Mouse (Mus musculus): ENCODE measurements around the gene Emx2. TPM values are rescaled to one million over a fixed set of nuclear protein-coding genes. Genes with fewer than 3 reads are reported as not detected.

Gene Emx2
- polyA plus RNA-seq, 1 experiment from 2014 or later, result not detected

- peak overlapping the region; percentile 53 for H3K4me2 ChIP-seq (replicated peaks; ENCODE audit: low read depth)
- no peaks in the 10 kb centered on the region for H3K9me3 ChIP-seq (ENCODE audit: control insufficient read depth)
- 1% methylated on average over 35 of the region's 35 CpGs for WGBS
- peak overlapping the region; percentile 29 for H3K4me3 ChIP-seq (ENCODE audit: low read depth, low read length)
- TF ChIP-seq CTCF (IDR thresholded peaks at IDR 0.05; ENCODE audit: low read depth), result peak; percentile 45
- no peak for ATAC-seq
- peaks cover 89% of the 10 kb centered on the region for H3K27me3 ChIP-seq (replicated peaks; ENCODE audit: control insufficient read depth, insufficient read depth, low read length)
- no peak overlapping the region for H3K27ac ChIP-seq (ENCODE audit: low read depth, low read length)
- no peak overlapping the region for H3K9ac ChIP-seq (ENCODE audit: low read depth, low read length)
- H3K36me3 ChIP-seq (ENCODE audit: control insufficient read depth, insufficient read depth), result no peaks in the 10 kb centered on the region
- H3K4me1 ChIP-seq (replicated peaks; ENCODE audit: control insufficient read depth, insufficient read depth, low read length), result no peaks in the 10 kb centered on the region
These were observed 11.1 kb downstream of the Emx2 start for GRCm38 (mm10) chr19:59469035-59469949.

- Histone ChIP-seq H3K27ac (ENCODE audit: low read depth, low read length) (no peak overlapping the region), H3K4me1 (replicated peaks; ENCODE audit: control insufficient read depth, insufficient read depth, low read length) (no peaks in the 10 kb centered on the region), H3K4me3 (ENCODE audit: low read depth, low read length) (no peak overlapping the region), H3K4me2 (replicated peaks; ENCODE audit: low read depth) (no peak overlapping the region), H3K9ac (ENCODE audit: low read depth, low read length) (no peak overlapping the region), H3K36me3 (ENCODE audit: control insufficient read depth, insufficient read depth) (no peaks in the 10 kb centered on the region), H3K27me3 (replicated peaks; ENCODE audit: control insufficient read depth, insufficient read depth, low read length) (peaks cover 81% of the 10 kb centered on the region), H3K9me3 (ENCODE audit: control insufficient read depth) (no peaks in the 10 kb centered on the region)
- 13% methylated on average over 11 of the region's 11 CpGs for WGBS
- TF ChIP-seq CTCF (IDR thresholded peaks at IDR 0.05; ENCODE audit: low read depth), result no peak
- no peak for ATAC-seq
These were observed 12.0 kb downstream of the Emx2 start for GRCm38 (mm10) chr19:59470074-59470630.

GRCm38 (mm10) chr19:59470913-59471312, 12.7 kb downstream of the Emx2 start:
- H3K36me3 ChIP-seq (ENCODE audit: control insufficient read depth, insufficient read depth), result no peaks in the 10 kb centered on the region
- WGBS, result under 1% methylated on average over 13 of the region's 13 CpGs
- no peak overlapping the region for H3K27ac ChIP-seq (ENCODE audit: low read depth, low read length)
- H3K9ac ChIP-seq (ENCODE audit: low read depth, low read length), result no peak overlapping the region
- no peak overlapping the region for H3K4me3 ChIP-seq (ENCODE audit: low read depth, low read length)
- H3K9me3 ChIP-seq (ENCODE audit: control insufficient read depth), result no peaks in the 10 kb centered on the region
- no peaks in the 10 kb centered on the region for H3K4me1 ChIP-seq (replicated peaks; ENCODE audit: control insufficient read depth, insufficient read depth, low read length)
- no peak overlapping the region for H3K4me2 ChIP-seq (replicated peaks; ENCODE audit: low read depth)
- peaks cover 73% of the 10 kb centered on the region for H3K27me3 ChIP-seq (replicated peaks; ENCODE audit: control insufficient read depth, insufficient read depth, low read length)
- TF ChIP-seq CTCF (IDR thresholded peaks at IDR 0.05; ENCODE audit: low read depth), result no peak
- ATAC-seq, result no peak

- no peak for ATAC-seq
- no peak overlapping the region for H3K9ac ChIP-seq (ENCODE audit: low read depth, low read length)
- H3K4me1 ChIP-seq (replicated peaks; ENCODE audit: control insufficient read depth, insufficient read depth, low read length), result no peaks in the 10 kb centered on the region
- H3K4me3 ChIP-seq (ENCODE audit: low read depth, low read length), result no peak overlapping the region
- H3K36me3 ChIP-seq (ENCODE audit: control insufficient read depth, insufficient read depth), result no peaks in the 10 kb centered on the region
- no peak overlapping the region for H3K4me2 ChIP-seq (replicated peaks; ENCODE audit: low read depth)
- H3K27me3 ChIP-seq (replicated peaks; ENCODE audit: control insufficient read depth, insufficient read depth, low read length), result peaks cover 54% of the 10 kb centered on the region
- H3K27ac ChIP-seq (ENCODE audit: low read depth, low read length), result no peak overlapping the region
- H3K9me3 ChIP-seq (ENCODE audit: control insufficient read depth), result no peaks in the 10 kb centered on the region
- TF ChIP-seq CTCF (IDR thresholded peaks at IDR 0.05; ENCODE audit: low read depth), result no peak
- 83% methylated on average over 2 of the region's 2 CpGs for WGBS
These were observed 14.7 kb downstream of the Emx2 start for GRCm38 (mm10) chr19:59472844-59473243.

- TF ChIP-seq CTCF (IDR thresholded peaks at IDR 0.05; ENCODE audit: low read depth), result no peak
- Histone ChIP-seq H3K4me2 (replicated peaks; ENCODE audit: low read depth) (no peak overlapping the region), H3K9ac (ENCODE audit: low read depth, low read length) (no peak overlapping the region), H3K9me3 (ENCODE audit: control insufficient read depth) (no peaks in the 10 kb centered on the region), H3K27ac (ENCODE audit: low read depth, low read length) (no peak overlapping the region), H3K27me3 (replicated peaks; ENCODE audit: control insufficient read depth, insufficient read depth, low read length) (no peaks in the 10 kb centered on the region), H3K4me1 (replicated peaks; ENCODE audit: control insufficient read depth, insufficient read depth, low read length) (no peaks in the 10 kb centered on the region), H3K36me3 (ENCODE audit: control insufficient read depth, insufficient read depth) (no peaks in the 10 kb centered on the region), H3K4me3 (ENCODE audit: low read depth, low read length) (no peak overlapping the region)
- 79% methylated on average over 3 of the region's 3 CpGs for WGBS
- no peak for ATAC-seq
These were observed 21.7 kb downstream of the Emx2 start for GRCm38 (mm10) chr19:59479912-59480311.

GRCm38 (mm10) chr19:59480563-59480962, 22.4 kb downstream of the Emx2 start:
- H3K27ac ChIP-seq (ENCODE audit: low read depth, low read length), result no peak overlapping the region
- no peak for ATAC-seq
- H3K4me3 ChIP-seq (ENCODE audit: low read depth, low read length), result no peak overlapping the region
- no peaks in the 10 kb centered on the region for H3K27me3 ChIP-seq (replicated peaks; ENCODE audit: control insufficient read depth, insufficient read depth, low read length)
- no peak overlapping the region for H3K4me2 ChIP-seq (replicated peaks; ENCODE audit: low read depth)
- 86% methylated on average over 3 of the region's 3 CpGs for WGBS
- no peak for TF ChIP-seq CTCF (IDR thresholded peaks at IDR 0.05; ENCODE audit: low read depth)
- no peaks in the 10 kb centered on the region for H3K4me1 ChIP-seq (replicated peaks; ENCODE audit: control insufficient read depth, insufficient read depth, low read length)
- no peaks in the 10 kb centered on the region for H3K36me3 ChIP-seq (ENCODE audit: control insufficient read depth, insufficient read depth)
- H3K9me3 ChIP-seq (ENCODE audit: control insufficient read depth), result no peaks in the 10 kb centered on the region
- no peak overlapping the region for H3K9ac ChIP-seq (ENCODE audit: low read depth, low read length)

All from intestine, postnatal 0 days (tissue).